Mouse (Mus musculus): ENCODE results near the gene Pip4p1. TPM values are rescaled to one million over a fixed set of nuclear protein-coding genes. Genes with fewer than 3 reads are reported as not detected.

The Pip4p1 gene
- polyA plus RNA-seq (2012; rRNA removed; ENCODE audit: low replicate concordance): 100 and 139 TPM in 2 replicates

GRCm38 (mm10) chr14:50930754-50931492, at the start of gene Pip4p1, which contains the start of gene Pnp:
Gene Pip4p1 (minus strand): TSS chr14:50930856.
Gene Pnp (plus strand): TSS chr14:50931082.

DNA sequence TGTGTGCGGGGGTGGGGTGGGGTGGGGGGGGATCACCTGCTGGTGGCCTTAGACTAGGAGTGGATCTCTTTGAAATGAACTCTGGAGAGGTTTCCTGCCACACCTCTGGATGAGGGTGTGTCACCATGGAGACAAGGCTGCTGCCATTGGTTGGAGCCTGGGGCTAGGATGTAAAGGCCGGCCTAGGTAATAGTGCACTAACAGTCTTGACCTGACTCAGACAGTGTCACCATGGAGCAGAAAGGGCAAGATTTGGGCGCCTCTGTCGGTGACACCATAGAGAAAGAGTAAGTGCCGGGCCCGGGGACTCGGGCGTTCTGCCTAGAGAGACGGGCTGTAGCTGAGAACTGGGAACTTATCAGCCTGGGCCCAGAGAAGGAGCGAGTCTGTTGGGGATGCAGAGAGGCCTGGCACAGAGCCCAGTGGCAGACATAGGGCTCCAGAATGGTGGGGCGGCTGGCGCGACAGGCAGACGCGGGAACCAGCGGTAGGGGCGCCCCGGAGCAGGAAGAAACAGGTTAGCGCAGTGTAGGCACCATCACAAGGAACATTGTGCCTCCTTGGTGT, 25.4 kb upstream of the Pip4p1 start, which contains the start of gene Pnp2:
Gene Pnp2, plus strand, starts transcription at position 51 of the 567 bp plus-strand sequence.

DNA sequence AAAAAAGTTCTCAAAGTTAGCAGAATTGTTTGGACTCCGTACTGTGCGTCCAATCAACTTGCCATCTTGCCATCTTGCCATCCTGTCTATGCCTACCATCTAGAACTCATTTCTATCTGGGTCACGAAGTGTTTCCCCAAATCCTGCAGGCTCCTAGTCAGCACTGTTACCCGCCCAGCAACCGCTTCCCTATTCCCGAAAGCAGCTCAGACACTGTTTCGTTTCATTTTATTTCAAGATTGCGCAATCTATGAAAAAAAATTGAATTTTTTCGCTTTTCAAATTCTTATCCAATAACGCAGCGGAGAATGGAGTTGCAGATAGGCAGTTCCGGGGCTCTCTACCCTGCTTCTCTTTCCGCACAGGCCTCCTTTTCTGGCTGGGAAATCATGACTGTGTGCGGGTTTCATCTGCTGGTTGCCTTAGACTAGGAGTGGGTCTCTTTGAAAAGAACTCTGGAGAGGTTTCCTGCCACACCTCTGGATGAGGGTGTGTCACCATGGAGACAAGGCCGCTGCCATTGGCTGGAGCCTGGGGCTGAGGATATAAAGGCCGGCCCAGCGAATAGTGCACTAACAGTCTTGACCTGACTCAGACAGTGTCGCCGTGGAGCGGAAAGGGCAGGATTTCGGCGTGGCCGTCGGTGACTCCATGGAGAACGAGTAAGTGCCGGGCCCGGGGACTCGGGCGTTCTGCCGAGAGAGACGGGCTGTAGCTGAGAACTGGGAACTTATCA, 13.4 kb upstream of the Pip4p1 start, which contains the start of gene Gm49342:
Gene Gm49342, plus strand, starts transcription at position 586 of the 736 bp plus-strand sequence.

GRCm38 (mm10) chr14:50924281-50925064, 6.2 kb downstream of the Pip4p1 start, which contains the start of the genes Osgep and Apex1:
Gene Osgep (minus strand): TSS chr14:50924893.
Gene Apex1 (plus strand): TSS chr14:50924968.

DNA sequence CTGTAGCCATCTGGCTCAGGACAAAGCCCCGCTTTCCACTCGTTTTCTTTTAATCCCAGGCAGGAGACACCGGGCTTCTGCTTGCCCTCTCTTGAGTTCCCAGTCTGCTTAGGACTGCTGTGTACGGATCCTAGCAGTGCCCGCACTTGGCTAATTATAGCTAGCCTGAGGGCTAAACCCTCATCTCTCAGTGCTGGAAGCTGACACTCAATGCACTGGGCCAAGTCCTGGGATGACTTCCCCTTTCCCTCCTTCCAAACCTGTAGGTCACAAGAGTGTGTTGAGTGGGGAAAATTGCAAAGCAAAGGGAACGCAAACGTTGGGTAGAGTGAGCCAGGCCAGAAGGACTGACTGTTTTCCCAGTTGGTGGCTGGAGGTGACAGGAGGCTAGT, 33.3 kb downstream of the Pip4p1 start, which contains the start of gene Klhl33:
Gene Klhl33, minus strand, starts transcription at position 134 of the 392 bp plus-strand sequence.

Other genes with a start within 250 kb of the Pip4p1 start
- gene Olfr747, start 237.7 kb downstream of the Pip4p1 start, polyA plus RNA-seq (2012; rRNA removed; ENCODE audit: low replicate concordance): not detected in 2 replicates
- not detected in 2 replicates for gene Olfr748, start 223.5 kb downstream of the Pip4p1 start, polyA plus RNA-seq (2012; rRNA removed; ENCODE audit: low replicate concordance)
- gene Olfr749, start 185.8 kb downstream of the Pip4p1 start, polyA plus RNA-seq (2012; rRNA removed; ENCODE audit: low replicate concordance): not detected in 2 replicates
- gene Ttc5, start 145.3 kb downstream of the Pip4p1 start, polyA plus RNA-seq (2012; rRNA removed; ENCODE audit: low replicate concordance): 22.2 and 29.4 TPM in 2 replicates
- gene Ccnb1ip1, start 123.1 kb downstream of the Pip4p1 start, polyA plus RNA-seq (2012; rRNA removed; ENCODE audit: low replicate concordance): not detected in 2 replicates
- 13.0 and 34.5 TPM in 2 replicates for gene Parp2, start 123.0 kb downstream of the Pip4p1 start, polyA plus RNA-seq (2012; rRNA removed; ENCODE audit: low replicate concordance)
- 42.0 and 46.3 TPM in 2 replicates for gene Tep1, start 60.3 kb downstream of the Pip4p1 start, polyA plus RNA-seq (2012; rRNA removed; ENCODE audit: low replicate concordance)
- 2.2 and 24.0 TPM in 2 replicates for gene Klhl33, start 33.3 kb downstream of the Pip4p1 start, polyA plus RNA-seq (2012; rRNA removed; ENCODE audit: low replicate concordance)
- 91.2 and 179 TPM in 2 replicates for gene Osgep, start 6.0 kb downstream of the Pip4p1 start, polyA plus RNA-seq (2012; rRNA removed; ENCODE audit: low replicate concordance)
- 32.1 and 70.1 TPM in 2 replicates for gene Apex1, start 5.9 kb downstream of the Pip4p1 start, polyA plus RNA-seq (2012; rRNA removed; ENCODE audit: low replicate concordance)
- gene Pnp, start 226 bp upstream of the Pip4p1 start, polyA plus RNA-seq (2012; rRNA removed; ENCODE audit: low replicate concordance): 32.2 and 73.1 TPM in 2 replicates
- 13.4 and 26.9 TPM in 2 replicates for gene Gm49342, start 13.7 kb upstream of the Pip4p1 start, polyA plus RNA-seq (2012; rRNA removed; ENCODE audit: low replicate concordance)
- 1.5 and 3.5 TPM in 2 replicates for gene Pnp2, start 25.1 kb upstream of the Pip4p1 start, polyA plus RNA-seq (2012; rRNA removed; ENCODE audit: low replicate concordance)
- 0.38 and 0.83 TPM in 2 replicates for gene Rnase10, start 76.9 kb upstream of the Pip4p1 start, polyA plus RNA-seq (2012; rRNA removed; ENCODE audit: low replicate concordance)
- not detected in 2 replicates for gene Rnase9, start 111.0 kb upstream of the Pip4p1 start, polyA plus RNA-seq (2012; rRNA removed; ENCODE audit: low replicate concordance)
- not detected in 2 replicates for gene Rnase11, start 119.3 kb upstream of the Pip4p1 start, polyA plus RNA-seq (2012; rRNA removed; ENCODE audit: low replicate concordance)
- not detected in 2 replicates for gene Rnase12, start 126.8 kb upstream of the Pip4p1 start, polyA plus RNA-seq (2012; rRNA removed; ENCODE audit: low replicate concordance)
- gene Olfr750, start 143.6 kb upstream of the Pip4p1 start, polyA plus RNA-seq (2012; rRNA removed; ENCODE audit: low replicate concordance): not detected in 2 replicates
- 251 and 590 TPM in 2 replicates for gene Rnase4, start 160.2 kb upstream of the Pip4p1 start, polyA plus RNA-seq (2012; rRNA removed; ENCODE audit: low replicate concordance)
- 13.7 and 30.3 TPM in 2 replicates for gene Ang, start 160.3 kb upstream of the Pip4p1 start, polyA plus RNA-seq (2012; rRNA removed; ENCODE audit: low replicate concordance)
- not detected in 2 replicates for gene Eddm3b, start 183.6 kb upstream of the Pip4p1 start, polyA plus RNA-seq (2012; rRNA removed; ENCODE audit: low replicate concordance)
- 32.8 and 44.9 TPM in 2 replicates for gene Rnase6, start 193.1 kb upstream of the Pip4p1 start, polyA plus RNA-seq (2012; rRNA removed; ENCODE audit: low replicate concordance)
- gene Rnase1, start 215.9 kb upstream of the Pip4p1 start, polyA plus RNA-seq (2012; rRNA removed; ENCODE audit: low replicate concordance): 0.23 and 1.6 TPM in 2 replicates
- 1.9 TPM in 1 of 2 replicates, not detected in the other for gene Rnase2b, start 231.4 kb upstream of the Pip4p1 start, polyA plus RNA-seq (2012; rRNA removed; ENCODE audit: low replicate concordance)